Mouse (Mus musculus): ENCODE data around the gene Gm20538.
A peak's percentile ranks its signal among the peaks of the same experiment; 100 is the strongest.

Gene Gm20538

GRCm38 (mm10) chr19:44535376-44535775 is 17.3 kb downstream of the Gm20538 start:
- no peak for DNase-seq (ENCODE audit: low read depth, low spot score)

GRCm38 (mm10) chr19:44530018-44530417 is 22.6 kb downstream of the Gm20538 start:
- no peak for DNase-seq (ENCODE audit: low read depth, low spot score)

- DNase-seq (ENCODE audit: low read depth, low spot score), result no peak
Measured at GRCm38 (mm10) chr19:44525551-44526205, 27.0 kb downstream of the Gm20538 start.

- peak; percentile 82 for DNase-seq (ENCODE audit: low read depth, low spot score)
Measured at GRCm38 (mm10) chr19:44519152-44519551, 33.5 kb downstream of the Gm20538 start.

GRCm38 (mm10) chr19:44517996-44518768 is 34.4 kb downstream of the Gm20538 start:
- peak; percentile 80 for DNase-seq (ENCODE audit: low read depth, low spot score)

- no peak for DNase-seq (ENCODE audit: low read depth, low spot score)
Measured at GRCm38 (mm10) chr19:44515769-44516168, 36.9 kb downstream of the Gm20538 start.

- peak; percentile 31 for DNase-seq (ENCODE audit: low read depth, low spot score)
Measured at GRCm38 (mm10) chr19:44514521-44515451, 37.8 kb downstream of the Gm20538 start.

- DNase-seq (ENCODE audit: low read depth, low spot score), result no peak
Measured at GRCm38 (mm10) chr19:44513921-44514482, 38.6 kb downstream of the Gm20538 start.

- DNase-seq (ENCODE audit: low read depth, low spot score), result no peak
Measured at GRCm38 (mm10) chr19:44513054-44513833, 39.4 kb downstream of the Gm20538 start.

- DNase-seq (ENCODE audit: low read depth, low spot score), result no peak
Measured at GRCm38 (mm10) chr19:44512601-44513000, 40.0 kb downstream of the Gm20538 start.

- DNase-seq (ENCODE audit: low read depth, low spot score), result peak; percentile 32
Measured at GRCm38 (mm10) chr19:44511451-44512231, 41.0 kb downstream of the Gm20538 start.

GRCm38 (mm10) chr19:44510534-44511175 is 42.0 kb downstream of the Gm20538 start:
- DNase-seq (ENCODE audit: low read depth, low spot score), result no peak

GRCm38 (mm10) chr19:44502741-44503140 is 49.9 kb downstream of the Gm20538 start:
- DNase-seq (ENCODE audit: low read depth, low spot score), result no peak

- DNase-seq (ENCODE audit: low read depth, low spot score), result no peak
Measured at GRCm38 (mm10) chr19:44501925-44502324, 50.7 kb downstream of the Gm20538 start.

GRCm38 (mm10) chr19:44500240-44500639 is 52.4 kb downstream of the Gm20538 start:
- DNase-seq (ENCODE audit: low read depth, low spot score), result no peak

GRCm38 (mm10) chr19:44498936-44499335 is 53.7 kb downstream of the Gm20538 start:
- DNase-seq (ENCODE audit: low read depth, low spot score), result no peak

GRCm38 (mm10) chr19:44496941-44497340 is 55.7 kb downstream of the Gm20538 start:
- no peak for DNase-seq (ENCODE audit: low read depth, low spot score)

GRCm38 (mm10) chr19:44496511-44496910 is 56.1 kb downstream of the Gm20538 start:
- no peak for DNase-seq (ENCODE audit: low read depth, low spot score)
